Mouse (Mus musculus) liver, postnatal 0 days (tissue): ENCODE measurements around the gene Tmem236.

Experiments
- CTCF ChIP-seq: sonication (generic); IDR thresholded peaks from 2 replicates; pipeline ENCODE4 v1.5.1; 2016; ENCODE audit warnings: antibody characterized with exemption, low read depth
- EP300 ChIP-seq: IDR thresholded peaks from 2 replicates; pipeline ENCODE4 v1.6.1; 2016; ENCODE audit warnings: antibody characterized with exemption, low read depth, mild to moderate bottlenecking

DNA sequence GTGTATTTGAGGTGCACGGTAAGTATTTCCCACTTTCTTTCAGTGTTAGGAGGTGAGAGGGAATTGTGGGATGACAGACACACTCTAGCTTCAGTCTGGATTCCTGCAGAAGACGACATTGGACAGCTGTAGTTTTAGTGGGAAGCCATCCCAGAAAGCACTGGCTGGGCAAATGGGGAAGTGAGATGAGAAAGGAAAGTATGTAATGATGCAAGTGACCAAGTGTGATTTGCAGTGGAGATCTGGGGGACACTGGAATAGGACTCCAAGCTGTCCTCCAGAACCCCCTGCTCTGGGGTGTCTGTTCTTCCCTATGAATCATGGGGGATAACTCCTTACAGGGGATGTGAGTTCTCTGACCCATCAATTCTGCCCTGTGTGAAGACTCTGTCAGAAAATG is 59.7 kb downstream of the Tmem236 start:
- TF ChIP-seq CTCF (no peak), EP300 (no peak)
